Mouse (Mus musculus) ES-Bruce4 (cell line): Measurements from ENCODE around the gene Zcchc14.

Experiments
- CTCF ChIP-seq: IDR thresholded peaks from one replicate; pipeline ENCODE4 v1.8.1; 2011; ENCODE audit warnings: low read depth, low read length
- EP300 ChIP-seq: IDR thresholded peaks from 2 replicates; pipeline ENCODE4 v1.6.1; 2011; ENCODE audit warnings: low read depth, low read length; ENCODE audit not compliant: insufficient read depth
- POLR2A ChIP-seq: IDR thresholded peaks from one replicate; pipeline ENCODE4 v1.8.1; 2011; ENCODE audit warnings: low read length; ENCODE audit not compliant: insufficient read depth

GRCm38 (mm10) chr8:121578676-121579451 lies 73.8 kb downstream of the Zcchc14 start, which contains the start of gene Fbxo31:
- no peak for TF ChIP-seq CTCF
- peak; percentile 92 for TF ChIP-seq POLR2A
- TF ChIP-seq EP300 = peak; percentile 64; the same call in 1 of the 2 replicates
